Mouse (Mus musculus) cerebellum, postnatal 10 days (tissue): ENCODE measurements around the gene 4933411K16Rik.
A peak's percentile ranks its signal among the peaks of the same experiment; 100 is the strongest.

ENCODE experiments used
- DNase-seq, 2 experiments: peaks; one replicate each; pipeline ENCODE4 v3.0.0; 2021; ENCODE audit warnings: mixed read lengths in 2 of 2

4933411K16Rik gene

GRCm38 (mm10) chr19:42035456-42036248 lies 16.4 kb upstream of the 4933411K16Rik start, which contains the start of gene Ankrd2:
Gene Ankrd2, plus strand, starts transcription at chr19:42036000.
- DNase-seq: peak; percentile 93

GRCm38 (mm10) chr19:42036357-42036756 lies 15.7 kb upstream of the 4933411K16Rik start:
- peak; percentile 50 to 66 for DNase-seq

- DNase-seq: no peak
Measured at GRCm38 (mm10) chr19:42037167-42037702, 14.8 kb upstream of the 4933411K16Rik start.

GRCm38 (mm10) chr19:42038310-42038709 lies 13.7 kb upstream of the 4933411K16Rik start:
- DNase-seq: no peak

- DNase-seq: no peak
Measured at GRCm38 (mm10) chr19:42043988-42044387, 8.1 kb upstream of the 4933411K16Rik start.

- peak; percentile 79 to 82 for DNase-seq
Measured at GRCm38 (mm10) chr19:42045269-42046102, 6.6 kb upstream of the 4933411K16Rik start, which contains the start of gene Hoga1. Gene Hoga1, plus strand, starts transcription at chr19:42045610.

- DNase-seq: no peak
Measured at GRCm38 (mm10) chr19:42050251-42050650, 1.8 kb upstream of the 4933411K16Rik start.

GRCm38 (mm10) chr19:42051351-42051750 lies 697 bp upstream of the 4933411K16Rik start:
- DNase-seq: no peak

- peak in 1 of 2 experiments; percentile 17 for DNase-seq
Measured at GRCm38 (mm10) chr19:42054255-42054654, 2.2 kb downstream of the 4933411K16Rik start.

- DNase-seq: no peak
Measured at GRCm38 (mm10) chr19:42055881-42056280, 3.8 kb downstream of the 4933411K16Rik start.

- no peak for DNase-seq
Measured at GRCm38 (mm10) chr19:42056719-42057409, 4.8 kb downstream of the 4933411K16Rik start.

- DNase-seq: no peak
Measured at GRCm38 (mm10) chr19:42058426-42058825, 6.4 kb downstream of the 4933411K16Rik start.

GRCm38 (mm10) chr19:42061443-42061842 lies 9.4 kb downstream of the 4933411K16Rik start:
- DNase-seq: no peak

GRCm38 (mm10) chr19:42068441-42069240 lies 16.6 kb downstream of the 4933411K16Rik start:
- peak in 1 of 2 experiments; percentile 20 for DNase-seq

GRCm38 (mm10) chr19:42069241-42069525 lies 17.1 kb downstream of the 4933411K16Rik start:
- peak; percentile 57 to 66 for DNase-seq

- DNase-seq: no peak
Measured at GRCm38 (mm10) chr19:42071221-42071620, 19.2 kb downstream of the 4933411K16Rik start.

GRCm38 (mm10) chr19:42071886-42072608 lies 20.0 kb downstream of the 4933411K16Rik start:
- DNase-seq: no peak

- DNase-seq: peak; percentile 18 to 42
Measured at GRCm38 (mm10) chr19:42072802-42073201, 20.8 kb downstream of the 4933411K16Rik start.

- DNase-seq: no peak
Measured at GRCm38 (mm10) chr19:42075051-42075450, 23.0 kb downstream of the 4933411K16Rik start.

GRCm38 (mm10) chr19:42075992-42076391 lies 23.9 kb downstream of the 4933411K16Rik start:
- DNase-seq: peak in 1 of 2 experiments; percentile 11

- no peak for DNase-seq
Measured at GRCm38 (mm10) chr19:42078566-42078965, 26.5 kb downstream of the 4933411K16Rik start.
